Mouse (Mus musculus): Measurements from ENCODE around the gene Mphosph9.
"Not testable (repeated sequence)": the region's sequence is repeated elsewhere in the genome, so short reads cannot be mapped to it uniquely, and the experiment has no call there.

Mphosph9 gene

GRCm38 (mm10) chr5:124327510-124328364 lies at the start of gene Mphosph9, which contains the start of gene 2810006K23Rik:
Gene Mphosph9, minus strand, starts transcription at chr5:124327972.
Gene 2810006K23Rik, plus strand, starts transcription at chr5:124328089.
- DNase-seq = peak; percentile 99 to 100

GRCm38 (mm10) chr5:124377149-124377548 lies 49.4 kb upstream of the Mphosph9 start:
- DNase-seq = peak in 1 of 2 experiments; percentile 25

GRCm38 (mm10) chr5:124376401-124376800 lies 48.6 kb upstream of the Mphosph9 start:
- DNase-seq = no peak

GRCm38 (mm10) chr5:124374298-124374697 lies 46.5 kb upstream of the Mphosph9 start:
- no peak for DNase-seq

GRCm38 (mm10) chr5:124366721-124367120 lies 38.9 kb upstream of the Mphosph9 start:
- no peak for DNase-seq

- no peak for DNase-seq
These were observed 38.0 kb upstream of the Mphosph9 start for GRCm38 (mm10) chr5:124365754-124366153.

GRCm38 (mm10) chr5:124364173-124364918 lies 36.6 kb upstream of the Mphosph9 start:
- DNase-seq = no peak

- not testable (repeated sequence) for DNase-seq
These were observed 35.2 kb upstream of the Mphosph9 start, which contains the start of gene Cdk2ap1 for GRCm38 (mm10) chr5:124362982-124363381. Gene Cdk2ap1, minus strand, starts transcription at chr5:124363082.

GRCm38 (mm10) chr5:124359641-124360040 lies 31.9 kb upstream of the Mphosph9 start:
- no peak for DNase-seq

GRCm38 (mm10) chr5:124356695-124357094 lies 28.9 kb upstream of the Mphosph9 start:
- no peak for DNase-seq

- DNase-seq = no peak
These were observed 27.7 kb upstream of the Mphosph9 start for GRCm38 (mm10) chr5:124355425-124355959.

GRCm38 (mm10) chr5:124354574-124355424 lies 27.0 kb upstream of the Mphosph9 start:
- DNase-seq = peak; percentile 33 to 43

GRCm38 (mm10) chr5:124353726-124354547 lies 26.2 kb upstream of the Mphosph9 start:
- DNase-seq = peak; percentile 59 to 64

GRCm38 (mm10) chr5:124353011-124353725 lies 25.4 kb upstream of the Mphosph9 start:
- no peak for DNase-seq

GRCm38 (mm10) chr5:124352141-124352920 lies 24.6 kb upstream of the Mphosph9 start:
- DNase-seq = peak; percentile 76 to 86

GRCm38 (mm10) chr5:124351604-124352003 lies 23.8 kb upstream of the Mphosph9 start:
- DNase-seq = no peak

- DNase-seq = peak; percentile 65 to 71
These were observed 23.4 kb upstream of the Mphosph9 start for GRCm38 (mm10) chr5:124351111-124351560.

- no peak for DNase-seq
These were observed 22.6 kb upstream of the Mphosph9 start for GRCm38 (mm10) chr5:124350350-124350749.

- DNase-seq = no peak
These were observed 21.4 kb upstream of the Mphosph9 start for GRCm38 (mm10) chr5:124349196-124349595.

- no peak for DNase-seq
These were observed 15.1 kb upstream of the Mphosph9 start for GRCm38 (mm10) chr5:124342897-124343296.

Data from lung, adult 18-20 months (tissue).